Mouse (Mus musculus): ENCODE measurements around the gene Cd4. TPM values are rescaled to one million over a fixed set of nuclear protein-coding genes. Genes with fewer than 3 reads are reported as not detected.

The Cd4 gene
- polyA plus RNA-seq, 2 experiments, result 0.10 to 0.26 TPM

GRCm38 (mm10) chr6:124890997-124891396, 3.0 kb upstream of the Cd4 start:
- DNase-seq (ENCODE audit: low spot score), result no peak
- 47% methylated on average over 6 of the region's 6 CpGs for WGBS
- no peak overlapping the region for H3K9ac ChIP-seq (ENCODE audit: low read depth, low read length, severe bottlenecking)
- H3K4me1 ChIP-seq (ENCODE audit: control insufficient read depth, insufficient read depth, low read length), result no peaks in the 10 kb centered on the region
- H3K4me3 ChIP-seq (replicated peaks; ENCODE audit: low read length), result no peak overlapping the region
- ATAC-seq (ENCODE audit: low FRiP score, low read depth), result no peak
- no peak for TF ChIP-seq POLR2A (IDR thresholded peaks at IDR 0.05; ENCODE audit: borderline replicate concordance, extremely low read depth, insufficient read depth, insufficient read length)
- no peaks in the 10 kb centered on the region for H3K27me3 ChIP-seq (ENCODE audit: control insufficient read depth, insufficient read depth, low read length)
- no peak overlapping the region for H3K4me2 ChIP-seq (replicated peaks; ENCODE audit: low read depth, low read length, severe bottlenecking)
- no peaks in the 10 kb centered on the region for H3K36me3 ChIP-seq (ENCODE audit: control insufficient read depth, insufficient read depth, low read length)
- H3K27ac ChIP-seq (replicated peaks; ENCODE audit: low read depth, low read length), result no peak overlapping the region
- H3K9me3 ChIP-seq (ENCODE audit: control insufficient read depth, low read length), result no peaks in the 10 kb centered on the region

GRCm38 (mm10) chr6:124888555-124889125, 619 bp upstream of the Cd4 start:
- Histone ChIP-seq H3K4me3 (replicated peaks; ENCODE audit: low read length) (no peak overlapping the region), H3K36me3 (ENCODE audit: control insufficient read depth, insufficient read depth, low read length) (no peaks in the 10 kb centered on the region), H3K9ac (ENCODE audit: low read depth, low read length, severe bottlenecking) (no peak overlapping the region), H3K4me2 (replicated peaks; ENCODE audit: low read depth, low read length, severe bottlenecking) (no peak overlapping the region), H3K9me3 (ENCODE audit: control insufficient read depth, low read length) (no peaks in the 10 kb centered on the region), H3K4me1 (ENCODE audit: control insufficient read depth, insufficient read depth, low read length) (no peaks in the 10 kb centered on the region), H3K27me3 (ENCODE audit: control insufficient read depth, insufficient read depth, low read length) (no peaks in the 10 kb centered on the region), H3K27ac (replicated peaks; ENCODE audit: low read depth, low read length) (no peak overlapping the region)
- ATAC-seq (ENCODE audit: low FRiP score, low read depth), result no peak
- TF ChIP-seq POLR2A (IDR thresholded peaks at IDR 0.05; ENCODE audit: borderline replicate concordance, extremely low read depth, insufficient read depth, insufficient read length), result no peak
- WGBS, result 89% methylated on average over 6 of the region's 6 CpGs
- no peak for DNase-seq (ENCODE audit: low spot score)

- Histone ChIP-seq H3K4me3 (replicated peaks; ENCODE audit: low read length) (no peak overlapping the region), H3K9ac (ENCODE audit: low read depth, low read length, severe bottlenecking) (no peak overlapping the region), H3K4me1 (ENCODE audit: control insufficient read depth, insufficient read depth, low read length) (no peaks in the 10 kb centered on the region), H3K27ac (replicated peaks; ENCODE audit: low read depth, low read length) (no peak overlapping the region), H3K36me3 (ENCODE audit: control insufficient read depth, insufficient read depth, low read length) (no peaks in the 10 kb centered on the region), H3K27me3 (ENCODE audit: control insufficient read depth, insufficient read depth, low read length) (no peaks in the 10 kb centered on the region), H3K4me2 (replicated peaks; ENCODE audit: low read depth, low read length, severe bottlenecking) (no peak overlapping the region), H3K9me3 (ENCODE audit: control insufficient read depth, low read length) (no peaks in the 10 kb centered on the region)
- DNase-seq (ENCODE audit: low spot score) (no peak), ATAC-seq (ENCODE audit: low FRiP score, low read depth) (no peak)
- 92% methylated on average over 8 of the region's 8 CpGs for WGBS
- no peak for TF ChIP-seq POLR2A (IDR thresholded peaks at IDR 0.05; ENCODE audit: borderline replicate concordance, extremely low read depth, insufficient read depth, insufficient read length)
These were observed 2.1 kb downstream of the Cd4 start for GRCm38 (mm10) chr6:124885956-124886381.

GRCm38 (mm10) chr6:124884714-124885500, 3.1 kb downstream of the Cd4 start:
- no peak overlapping the region for H3K9ac ChIP-seq (ENCODE audit: low read depth, low read length, severe bottlenecking)
- no peak for TF ChIP-seq POLR2A (IDR thresholded peaks at IDR 0.05; ENCODE audit: borderline replicate concordance, extremely low read depth, insufficient read depth, insufficient read length)
- H3K4me3 ChIP-seq (replicated peaks; ENCODE audit: low read length), result no peak overlapping the region
- H3K27ac ChIP-seq (replicated peaks; ENCODE audit: low read depth, low read length), result no peak overlapping the region
- no peaks in the 10 kb centered on the region for H3K4me1 ChIP-seq (ENCODE audit: control insufficient read depth, insufficient read depth, low read length)
- DNase-seq (ENCODE audit: low spot score), result no peak
- ATAC-seq (ENCODE audit: low FRiP score, low read depth), result no peak
- 65% methylated on average over 10 of the region's 10 CpGs for WGBS
- no peak overlapping the region for H3K4me2 ChIP-seq (replicated peaks; ENCODE audit: low read depth, low read length, severe bottlenecking)
- no peaks in the 10 kb centered on the region for H3K36me3 ChIP-seq (ENCODE audit: control insufficient read depth, insufficient read depth, low read length)
- no peaks in the 10 kb centered on the region for H3K27me3 ChIP-seq (ENCODE audit: control insufficient read depth, insufficient read depth, low read length)
- H3K9me3 ChIP-seq (ENCODE audit: control insufficient read depth, low read length), result no peaks in the 10 kb centered on the region

GRCm38 (mm10) chr6:124883351-124883750, 4.7 kb downstream of the Cd4 start:
- ATAC-seq (ENCODE audit: low FRiP score, low read depth) (no peak), DNase-seq (ENCODE audit: low spot score) (no peak)
- Histone ChIP-seq H3K4me1 (ENCODE audit: control insufficient read depth, insufficient read depth, low read length) (no peaks in the 10 kb centered on the region), H3K4me2 (replicated peaks; ENCODE audit: low read depth, low read length, severe bottlenecking) (no peak overlapping the region), H3K27me3 (ENCODE audit: control insufficient read depth, insufficient read depth, low read length) (no peaks in the 10 kb centered on the region), H3K27ac (replicated peaks; ENCODE audit: low read depth, low read length) (no peak overlapping the region), H3K36me3 (ENCODE audit: control insufficient read depth, insufficient read depth, low read length) (no peaks in the 10 kb centered on the region), H3K9me3 (ENCODE audit: control insufficient read depth, low read length) (no peaks in the 10 kb centered on the region), H3K9ac (ENCODE audit: low read depth, low read length, severe bottlenecking) (no peak overlapping the region), H3K4me3 (replicated peaks; ENCODE audit: low read length) (no peak overlapping the region)
- 78% methylated on average over 10 of the region's 10 CpGs for WGBS
- TF ChIP-seq POLR2A (IDR thresholded peaks at IDR 0.05; ENCODE audit: borderline replicate concordance, extremely low read depth, insufficient read depth, insufficient read length), result no peak

Data from limb, embryonic 14.5 days (tissue).